Mouse (Mus musculus) small intestine, adult 2 months (tissue): ENCODE data around the gene Spata1.

ENCODE experiments used
- CTCF ChIP-seq: fragments of 200-500 bp; IDR thresholded peaks from 2 replicates; pipeline ENCODE4 v1.5.1; 2012; ENCODE audit warnings: low read depth, mild to moderate bottlenecking, control low read depth, inconsistent platforms, low read length, moderate library complexity, mixed read lengths; ENCODE audit not compliant: insufficient replicate concordance, insufficient read length; ENCODE audit errors: extremely low read depth
- POLR2A ChIP-seq: fragments of 200-500 bp; IDR thresholded peaks from 2 replicates; pipeline ENCODE4 v1.6.1; 2012; ENCODE audit warnings: low read depth, mild to moderate bottlenecking, control low read depth, inconsistent platforms, low read length, moderate library complexity

DNA sequence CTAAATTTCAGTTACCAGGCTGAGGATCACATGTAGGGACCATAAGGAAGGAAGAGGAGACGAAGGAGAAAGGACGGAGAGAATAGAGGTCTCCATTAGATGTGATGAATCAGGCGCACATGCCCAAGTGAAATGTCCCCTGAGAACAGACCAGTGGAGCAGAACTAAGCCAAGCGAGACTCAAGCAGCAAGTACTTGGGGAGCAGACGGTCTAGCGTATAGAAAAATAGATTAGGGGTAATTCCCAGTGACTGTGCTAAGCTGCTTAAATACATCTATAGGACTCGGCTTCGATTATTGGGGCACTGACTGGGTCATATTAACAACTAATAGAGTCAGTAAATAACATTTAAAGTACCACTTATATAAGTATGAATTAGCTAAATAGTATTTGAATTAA is 4.6 kb downstream of the Spata1 start:
- TF ChIP-seq CTCF (no peak), POLR2A (no peak)
